Mouse (Mus musculus) inflammation-experienced regulatory T-cells (primary cell): ENCODE results near the gene Abhd14b. TPM values are rescaled to one million over a fixed set of nuclear protein-coding genes. Genes with fewer than 3 reads are reported as not detected.

Experiments used
- polyA plus RNA-seq, 2 experiments: library from polyadenylated mRNA; unstranded; fragments of 100-300 nt; shearing (Covaris generic); gene quantifications; one replicate each; pipeline ENCODE4 v1.2.1; 2017

Abhd14b gene
- 10 to 100 TPM; 13.0 to 14.9 TPM for polyA plus RNA-seq

GRCm38 (mm10) chr9:106447348-106447747, at the start of gene Abhd14b, which contains the start of gene Abhd14a:
Gene Abhd14b, plus strand, starts transcription at chr9:106447459.
Gene Abhd14a, minus strand, starts transcription at chr9:106447678.

GRCm38 (mm10) chr9:106429221-106430014, 17.8 kb upstream of the Abhd14b start, which contains the start of gene Rpl29:
Gene Rpl29, plus strand, starts transcription at chr9:106429454.

GRCm38 (mm10) chr9:106453271-106454070, 6.2 kb downstream of the Abhd14b start, which contains the start of gene Pcbp4:
Gene Pcbp4, plus strand, starts transcription at chr9:106453291.

GRCm38 (mm10) chr9:106465571-106466200, 18.4 kb downstream of the Abhd14b start, which contains the start of gene Gpr62:
Gene Gpr62, minus strand, starts transcription at chr9:106465938.

GRCm38 (mm10) chr9:106475663-106476001, 28.4 kb downstream of the Abhd14b start, which contains the start of gene Rrp9:
Gene Rrp9, plus strand, starts transcription at chr9:106475963.

GRCm38 (mm10) chr9:106476924-106477484, 29.7 kb downstream of the Abhd14b start, which contains the start of gene Parp3:
Gene Parp3, minus strand, starts transcription at chr9:106476949.

GRCm38 (mm10) chr9:106499667-106500066, 52.4 kb downstream of the Abhd14b start, which contains the start of gene Iqcf1:
Gene Iqcf1, plus strand, starts transcription at chr9:106499967.

Other genes starting within 250 kb of the Abhd14b start
- 100 to 1,000 TPM in 1 of 2 experiments, 10 to 100 TPM in 1; 92.7 to 104 TPM for gene Ppm1m, start 247.7 kb upstream of the Abhd14b start, polyA plus RNA-seq
- gene Twf2, start 244.4 kb upstream of the Abhd14b start, polyA plus RNA-seq, result 100 to 1,000 TPM; 249 to 265 TPM
- gene Tlr9, start 224.9 kb upstream of the Abhd14b start, polyA plus RNA-seq, result under 1 TPM in 1 of 2 experiments, not detected in 1; 0.21 TPM
- 10 to 100 TPM; 38.9 to 42.0 TPM for gene Alas1, start 198.8 kb upstream of the Abhd14b start, polyA plus RNA-seq
- 1 to 10 TPM; 2.4 to 3.4 TPM for gene Poc1a, start 166.4 kb upstream of the Abhd14b start, polyA plus RNA-seq
- gene Dusp7, start 78.8 kb upstream of the Abhd14b start, polyA plus RNA-seq, result 10 to 100 TPM; 59.8 to 74.2 TPM
- gene Rpl29, start 18.0 kb upstream of the Abhd14b start, polyA plus RNA-seq, result 100 to 1,000 TPM; 529 to 539 TPM
- gene Acy1, start 9.1 kb upstream of the Abhd14b start, polyA plus RNA-seq, result 10 to 100 TPM; 19.1 to 22.0 TPM
- 10 to 100 TPM; 14.4 to 16.0 TPM for gene Abhd14a, start 219 bp downstream of the Abhd14b start, polyA plus RNA-seq
- gene Pcbp4, start 5.8 kb downstream of the Abhd14b start, polyA plus RNA-seq, result 10 to 100 TPM; 12.2 to 13.9 TPM
- gene Gpr62, start 18.5 kb downstream of the Abhd14b start, polyA plus RNA-seq, result under 1 TPM in 1 of 2 experiments, not detected in 1; 0.27 TPM
- 10 to 100 TPM; 73.0 to 97.0 TPM for gene Rrp9, start 28.5 kb downstream of the Abhd14b start, polyA plus RNA-seq
- gene Parp3, start 29.5 kb downstream of the Abhd14b start, polyA plus RNA-seq, result 10 to 100 TPM; 63.2 to 77.1 TPM
- not detected for gene Iqcf1, start 52.5 kb downstream of the Abhd14b start, polyA plus RNA-seq
- not detected for gene Iqcf5, start 67.1 kb downstream of the Abhd14b start, polyA plus RNA-seq
- 1 to 10 TPM in 1 of 2 experiments, not detected in 1; 2.9 TPM for gene Iqcf3, start 114.2 kb downstream of the Abhd14b start, polyA plus RNA-seq
- not detected for gene Iqcf4, start 123.5 kb downstream of the Abhd14b start, polyA plus RNA-seq
- gene Iqcf6, start 179.1 kb downstream of the Abhd14b start, polyA plus RNA-seq, result not detected
- gene Grm2, start 208.6 kb downstream of the Abhd14b start, polyA plus RNA-seq, result 1 to 10 TPM in 1 of 2 experiments, under 1 TPM in 1; 0.27 to 1.1 TPM
- 10 to 100 TPM; 65.1 to 79.3 TPM for gene Tex264, start 238.5 kb downstream of the Abhd14b start, polyA plus RNA-seq